Mouse (Mus musculus) cerebellum, adult 2 months (tissue): Measurements from ENCODE around the gene Adam1b.

Experiments used
- CTCF ChIP-seq: fragments of 200-500 bp; IDR thresholded peaks from 2 replicates; pipeline ENCODE4 v1.5.1; 2011; ENCODE audit warnings: low read depth, mild to moderate bottlenecking, control low read depth, low read length, moderate library complexity, borderline replicate concordance; ENCODE audit not compliant: insufficient read depth
- POLR2A ChIP-seq: fragments of 200-500 bp; IDR thresholded peaks from 2 replicates; pipeline ENCODE4 v1.6.1; 2011; ENCODE audit warnings: low read length, control low read depth, borderline replicate concordance; ENCODE audit not compliant: insufficient read depth

DNA sequence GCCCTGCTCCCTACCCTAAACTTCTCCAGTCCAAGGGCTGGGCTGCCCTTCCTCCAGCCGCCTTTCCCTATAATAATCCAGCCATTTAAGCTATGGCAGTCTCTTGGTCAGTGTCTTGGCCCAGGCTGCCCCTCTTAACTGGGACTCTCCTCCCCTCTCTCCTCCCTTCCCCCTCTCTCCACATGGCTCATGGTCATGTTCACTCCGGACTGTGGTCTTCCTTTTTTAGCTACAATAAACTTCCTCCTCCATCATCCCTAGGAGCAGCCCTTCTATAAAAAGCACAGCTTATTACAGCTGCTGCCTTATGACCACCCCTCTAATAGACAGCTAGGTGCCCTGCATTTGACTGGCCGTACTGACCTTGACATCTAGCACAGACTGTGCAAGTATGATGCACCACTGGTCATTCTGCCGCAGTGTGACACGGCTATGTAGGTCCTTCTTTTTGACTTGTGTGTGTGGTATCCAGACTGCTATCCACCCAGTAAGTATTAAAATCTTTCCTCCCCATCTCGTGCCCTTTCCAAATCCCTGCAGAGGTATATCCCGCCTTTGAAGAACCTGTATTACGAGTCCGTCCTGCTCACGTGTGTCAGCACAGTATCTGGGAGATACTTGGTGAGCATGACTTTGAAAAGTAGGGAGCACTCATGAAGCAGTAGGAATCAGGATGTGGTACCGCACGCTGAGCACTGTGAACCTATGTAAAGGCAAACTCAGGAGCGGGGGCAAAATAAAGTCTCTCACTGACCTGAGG, 49.3 kb downstream of the Adam1b start:
- no peak for TF ChIP-seq POLR2A
- TF ChIP-seq CTCF: no peak
